Mouse (Mus musculus) forebrain, embryonic 11.5 days (tissue): ENCODE data around the gene Fgf4. TPM values are rescaled to one million over a fixed set of nuclear protein-coding genes. Genes with fewer than 3 reads are reported as not detected.

Experiments
- ATAC-seq: fragments of 200-750 bp; cut with Nextera tagmentation; replicated peaks from 2 replicates; pipeline ENCODE4 v1.8.0; 2017; ENCODE audit warnings: moderate TSS enrichment; ENCODE audit not compliant: low FRiP score
- DNase-seq: peaks from one replicate; pipeline ENCODE4 v3.0.0-alpha.2; 2017; ENCODE audit warnings: low spot score
- H3K27ac ChIP-seq: fragments of 300-500 bp; sonication (generic); 2 replicates; pipeline ENCODE4 v1.5.1; 2014; ENCODE audit warnings: low read depth, low read length
- H3K27me3 ChIP-seq: fragments of 300-500 bp; sonication (generic); 2 replicates; pipeline ENCODE4 v1.6.1; 2014; ENCODE audit warnings: mild to moderate bottlenecking, low read length, mixed read lengths; ENCODE audit not compliant: control insufficient read depth, insufficient read depth
- H3K36me3 ChIP-seq: fragments of 300-500 bp; sonication (generic); 2 replicates; pipeline ENCODE4 v1.6.1; 2014; ENCODE audit warnings: mild to moderate bottlenecking, low read length, moderate library complexity, mixed read lengths; ENCODE audit not compliant: control insufficient read depth, insufficient read depth
- H3K4me1 ChIP-seq: fragments of 300-500 bp; sonication (generic); replicated peaks from 2 replicates; pipeline ENCODE4 v1.6.1; 2014; ENCODE audit warnings: low read length, mixed read lengths; ENCODE audit not compliant: control insufficient read depth, insufficient read depth
- H3K4me2 ChIP-seq: fragments of 300-500 bp; sonication (generic); 2 replicates; pipeline ENCODE4 v1.6.1; 2014; ENCODE audit warnings: low read depth, mild to moderate bottlenecking, low read length, moderate library complexity, mixed read lengths; ENCODE audit not compliant: severe bottlenecking
- H3K4me3 ChIP-seq: fragments of 300-500 bp; sonication (generic); 2 replicates; pipeline ENCODE4 v1.5.1; 2014; ENCODE audit warnings: low read depth, low read length
- H3K9ac ChIP-seq: fragments of 300-500 bp; sonication (generic); 2 replicates; pipeline ENCODE4 v1.6.1; 2014; ENCODE audit warnings: low read length
- H3K9me3 ChIP-seq: fragments of 300-500 bp; sonication (generic); 2 replicates; pipeline ENCODE4 v1.6.1; 2016; ENCODE audit warnings: low read length, mixed read lengths; ENCODE audit not compliant: control insufficient read depth
- WGBS: fragments of 180-500 bp; shearing (Covaris S2); extraction: QIAGEN DNeasy Blood & Tissue Kit; methylation state at CpG from one replicate; pipeline ENCODE4 v1.1.7; 2014; 5-methylcytosine and 5-hydroxymethylcytosine counted together
- polyA plus RNA-seq: library from polyadenylated mRNA; unstranded; fragments of >200 nt; fragmentation: Nextera tagmentation; extraction: Ambion mirVana; gene quantifications from 2 replicates; pipeline ENCODE4 v1.2.1, GENCODE M21; 2014

Fgf4 gene
- polyA plus RNA-seq, 1 experiment from 2014 or later, result not detected

DNA sequence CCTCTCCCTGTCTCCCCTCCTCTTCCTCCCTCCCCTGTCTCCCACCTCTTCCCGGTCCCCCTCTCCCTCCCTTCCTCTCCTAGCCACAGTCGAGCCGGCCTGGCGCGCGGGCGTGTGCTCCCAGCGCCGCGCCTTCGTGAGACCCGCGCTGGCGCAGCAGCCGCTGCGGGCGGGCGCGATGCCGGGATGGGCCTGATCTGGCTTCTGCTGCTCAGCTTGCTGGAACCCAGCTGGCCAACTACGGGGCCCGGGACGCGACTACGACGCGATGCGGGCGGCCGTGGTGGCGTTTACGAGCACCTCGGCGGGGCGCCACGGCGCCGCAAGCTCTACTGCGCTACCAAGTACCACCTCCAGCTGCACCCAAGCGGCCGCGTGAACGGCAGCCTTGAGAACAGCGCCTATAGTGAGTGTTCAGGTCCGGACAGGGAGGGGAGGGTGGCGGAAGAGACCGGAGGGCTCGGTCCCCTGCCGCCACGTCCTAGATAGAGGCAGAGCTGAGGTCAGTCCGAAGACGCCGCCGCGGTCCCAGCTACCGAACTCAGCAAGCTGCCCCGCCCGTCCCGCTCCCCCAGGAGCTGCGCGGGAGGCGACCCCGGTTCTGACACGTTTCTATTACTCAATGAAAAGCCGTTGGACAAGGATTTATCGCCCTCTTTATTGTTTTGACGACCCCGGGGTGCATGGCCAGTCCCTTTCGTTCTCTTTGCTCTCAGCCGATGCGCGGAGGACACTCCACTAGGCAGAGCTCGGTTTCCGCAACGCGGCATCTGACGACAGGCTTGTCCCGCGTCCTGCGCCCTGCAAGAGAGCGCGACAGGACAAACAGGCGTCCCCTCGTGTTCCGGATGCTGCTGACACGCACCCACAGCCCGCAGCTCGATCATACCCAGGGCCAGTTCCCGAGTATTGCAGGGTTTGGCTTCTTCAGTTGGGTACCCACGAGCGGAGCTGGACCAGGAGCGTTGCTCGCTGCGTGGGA, 8.4 kb upstream of the Fgf4 start:
- peak; percentile 72 for DNase-seq
- Histone ChIP-seq H3K4me3 (peak overlapping the region; percentile 32), H3K27me3 (peaks cover 58% of the 10 kb centered on the region), H3K27ac (no peak overlapping the region), H3K4me2 (peak overlapping the region; percentile 47), H3K36me3 (no peaks in the 10 kb centered on the region), H3K4me1 (peaks cover 13% of the 10 kb centered on the region; the same call in 1 of the 2 replicates), H3K9ac (peak overlapping the region; percentile 2; the same call in 1 of the 2 replicates), H3K9me3 (no peaks in the 10 kb centered on the region)
- WGBS, result under 1% methylated on average over 93 of the region's 94 CpGs
- peak; percentile 48 for ATAC-seq

DNA sequence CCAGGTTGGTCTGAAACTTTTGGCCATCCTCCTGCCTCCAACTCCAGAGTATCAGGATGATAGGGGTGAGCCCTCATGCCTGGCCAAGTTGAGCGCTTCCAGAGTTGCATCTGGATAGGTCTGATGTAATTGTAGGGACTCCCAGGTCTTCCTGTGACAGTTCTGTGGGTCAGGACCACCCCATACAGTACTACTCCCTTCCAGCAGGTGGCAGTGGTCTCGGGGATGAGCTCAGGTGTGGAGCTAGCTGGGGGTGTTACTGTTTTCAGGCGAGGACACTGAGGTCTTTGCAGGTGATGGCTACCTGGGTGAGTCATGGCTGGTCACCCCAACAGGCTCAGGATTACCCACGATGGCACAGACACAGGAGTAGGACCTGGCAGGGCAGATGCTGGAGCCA, 1.0 kb upstream of the Fgf4 start:
- no peak overlapping the region for H3K4me2 ChIP-seq
- peak; percentile 67 for DNase-seq
- H3K4me3 ChIP-seq, result no peak overlapping the region
- H3K27me3 ChIP-seq, result peaks cover 6% of the 10 kb centered on the region
- no peaks in the 10 kb centered on the region for H3K4me1 ChIP-seq
- ATAC-seq, result no peak
- 26% methylated on average over 4 of the region's 4 CpGs for WGBS
- no peaks in the 10 kb centered on the region for H3K36me3 ChIP-seq
- H3K9me3 ChIP-seq, result no peaks in the 10 kb centered on the region
- no peak overlapping the region for H3K27ac ChIP-seq
- H3K9ac ChIP-seq, result no peak overlapping the region

- no peak overlapping the region for H3K4me3 ChIP-seq
- ATAC-seq (no peak), DNase-seq (no peak)
- H3K4me1 ChIP-seq, result no peaks in the 10 kb centered on the region
- no peaks in the 10 kb centered on the region for H3K27me3 ChIP-seq
- 61% methylated on average over 3 of the region's 3 CpGs for WGBS
- no peak overlapping the region for H3K27ac ChIP-seq
- H3K4me2 ChIP-seq, result no peak overlapping the region
- no peak overlapping the region for H3K9ac ChIP-seq
- no peaks in the 10 kb centered on the region for H3K9me3 ChIP-seq
- no peaks in the 10 kb centered on the region for H3K36me3 ChIP-seq
Observed at GRCm38 (mm10) chr7:144851321-144851720, 4.2 kb downstream of the Fgf4 start.

- no peak for DNase-seq
- no peak overlapping the region for H3K27ac ChIP-seq
- no peak overlapping the region for H3K4me3 ChIP-seq
- H3K9me3 ChIP-seq, result no peaks in the 10 kb centered on the region
- H3K9ac ChIP-seq, result no peak overlapping the region
- H3K36me3 ChIP-seq, result no peaks in the 10 kb centered on the region
- no peak for ATAC-seq
- 61% methylated on average over 3 of the region's 3 CpGs for WGBS
- H3K4me2 ChIP-seq, result no peak overlapping the region
- H3K4me1 ChIP-seq, result no peaks in the 10 kb centered on the region
- peaks cover 7% of the 10 kb centered on the region for H3K27me3 ChIP-seq
Observed at GRCm38 (mm10) chr7:144854966-144855365, 7.8 kb downstream of the Fgf4 start.

DNA sequence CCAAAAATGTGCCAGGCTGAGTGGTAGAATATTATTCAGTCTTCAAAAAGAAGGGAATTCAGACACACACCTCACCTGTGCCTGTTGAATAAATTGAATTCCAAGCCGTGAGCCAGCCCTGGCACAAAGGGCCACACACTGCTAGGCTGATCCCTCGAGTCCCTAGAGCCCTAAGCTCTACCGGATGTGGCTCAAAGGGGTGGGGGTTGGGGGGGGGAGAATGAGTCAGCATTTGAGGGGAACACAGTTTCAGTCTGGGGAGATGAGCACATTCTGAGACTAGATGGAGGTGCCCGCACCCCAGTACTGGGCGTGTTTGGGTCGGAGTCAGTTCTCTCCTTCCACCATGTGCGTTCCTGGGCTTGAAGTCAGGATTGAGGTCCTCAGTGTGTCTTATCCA, 10.0 kb downstream of the Fgf4 start:
- WGBS, result 85% methylated on average over 7 of the region's 7 CpGs
- Histone ChIP-seq H3K27me3 (peaks cover 29% of the 10 kb centered on the region), H3K36me3 (no peaks in the 10 kb centered on the region), H3K4me3 (no peak overlapping the region), H3K9me3 (no peaks in the 10 kb centered on the region), H3K4me2 (no peak overlapping the region), H3K27ac (no peak overlapping the region), H3K4me1 (peaks cover 8% of the 10 kb centered on the region; the same call in 1 of the 2 replicates), H3K9ac (no peak overlapping the region)
- ATAC-seq, result no peak
- no peak for DNase-seq

DNA sequence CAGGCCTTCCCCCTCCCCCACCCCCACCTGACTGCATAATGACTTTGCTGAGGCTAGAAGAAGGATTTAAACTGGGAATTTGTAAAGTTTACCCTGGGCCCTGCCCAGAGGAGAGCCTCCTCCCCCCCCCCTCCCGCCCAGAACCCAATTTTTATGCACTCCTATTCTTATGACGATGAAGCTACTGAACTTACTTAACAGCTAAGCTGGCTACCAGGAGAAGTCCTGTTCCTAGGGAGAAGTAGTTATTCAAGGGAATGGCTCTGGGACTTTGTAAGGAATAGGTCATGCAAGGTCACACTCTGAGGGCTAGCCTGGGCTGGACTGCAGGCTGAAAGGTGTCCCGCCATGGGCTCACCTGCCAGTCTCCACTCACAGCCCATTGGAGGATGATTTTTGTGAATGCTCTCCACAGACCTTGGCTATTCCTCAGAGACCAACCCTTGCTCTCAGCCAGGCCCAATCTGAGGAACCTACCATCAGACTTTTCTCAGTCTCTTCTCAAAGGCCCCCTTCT, 10.7 kb downstream of the Fgf4 start:
- H3K4me1 ChIP-seq, result peaks cover 8% of the 10 kb centered on the region; the same call in 1 of the 2 replicates
- no peak overlapping the region for H3K27ac ChIP-seq
- ATAC-seq (no peak), DNase-seq (no peak)
- no peak overlapping the region for H3K9ac ChIP-seq
- no peak overlapping the region for H3K4me3 ChIP-seq
- 78% methylated on average over 3 of the region's 3 CpGs for WGBS
- H3K4me2 ChIP-seq, result no peak overlapping the region
- H3K36me3 ChIP-seq, result no peaks in the 10 kb centered on the region
- peaks cover 35% of the 10 kb centered on the region for H3K27me3 ChIP-seq
- no peaks in the 10 kb centered on the region for H3K9me3 ChIP-seq

DNA sequence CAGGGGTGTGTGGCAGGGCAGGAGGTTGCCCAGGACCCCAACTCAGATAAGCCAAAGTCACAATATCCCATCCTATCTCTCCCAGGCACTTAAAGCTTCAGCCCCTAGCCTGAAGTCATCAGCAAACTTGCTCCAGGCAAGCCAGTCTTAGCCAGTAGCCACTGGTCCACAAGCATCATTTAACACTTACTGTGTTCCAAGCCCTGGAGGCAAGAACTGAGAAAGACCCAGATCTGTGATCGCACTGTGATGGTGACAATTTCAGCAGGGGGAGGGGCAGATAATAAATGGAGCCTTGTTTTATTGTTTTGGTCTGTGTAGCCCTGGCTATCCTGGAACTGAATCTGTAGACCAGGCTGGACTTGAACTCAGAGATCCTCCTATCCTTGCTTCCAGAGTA, 11.5 kb downstream of the Fgf4 start:
- no peak for DNase-seq
- peaks cover 43% of the 10 kb centered on the region for H3K27me3 ChIP-seq
- WGBS, result 75% methylated on average over 1 of the region's 1 CpGs

DNA sequence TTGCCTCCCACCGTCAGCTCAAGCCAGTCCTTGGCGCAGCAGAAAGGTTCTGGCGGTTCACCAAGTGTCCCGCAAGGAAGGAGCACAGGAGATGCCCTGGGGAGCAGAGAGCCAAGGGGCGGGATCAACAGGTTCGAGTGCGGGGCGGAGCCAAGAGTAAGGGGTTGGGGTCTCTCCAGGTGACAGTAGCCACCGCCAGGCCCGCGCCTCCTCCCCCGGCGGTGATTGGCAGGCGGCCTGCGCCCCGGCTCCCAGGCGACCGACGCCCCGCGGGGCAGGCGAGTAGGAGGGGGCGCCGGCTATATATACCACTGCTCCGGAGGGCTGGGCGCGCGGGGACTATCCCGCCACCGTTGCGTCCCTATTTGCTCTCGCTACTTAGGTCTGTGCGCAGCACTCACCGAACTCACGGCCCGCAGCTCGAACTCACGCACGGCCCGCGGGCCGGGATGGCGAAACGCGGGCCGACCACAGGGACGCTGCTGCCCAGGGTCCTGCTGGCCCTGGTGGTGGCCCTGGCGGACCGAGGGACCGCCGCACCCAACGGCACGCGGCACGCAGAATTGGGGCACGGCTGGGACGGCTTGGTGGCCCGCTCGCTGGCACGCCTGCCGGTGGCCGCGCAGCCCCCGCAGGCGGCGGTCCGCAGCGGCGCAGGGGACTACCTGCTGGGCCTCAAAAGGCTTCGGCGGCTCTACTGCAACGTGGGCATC, 14.0 kb downstream of the Fgf4 start:
- Histone ChIP-seq H3K4me2 (peak overlapping the region; percentile 32), H3K27ac (no peak overlapping the region), H3K4me1 (peaks cover 8% of the 10 kb centered on the region; the same call in 1 of the 2 replicates), H3K4me3 (peak overlapping the region; percentile 20), H3K9me3 (no peaks in the 10 kb centered on the region), H3K9ac (no peak overlapping the region), H3K36me3 (no peaks in the 10 kb centered on the region), H3K27me3 (peaks cover 63% of the 10 kb centered on the region)
- under 1% methylated on average over 72 of the region's 72 CpGs for WGBS
- DNase-seq (peak; percentile 65), ATAC-seq (no peak)

More for the DNA sequence above, 11.5 kb downstream of the Fgf4 start:
- peaks cover 8% of the 10 kb centered on the region; the same call in 1 of the 2 replicates for H3K4me1 ChIP-seq
- no peak for ATAC-seq
- H3K4me3 ChIP-seq, result no peak overlapping the region
- no peak overlapping the region for H3K9ac ChIP-seq
- H3K36me3 ChIP-seq, result no peaks in the 10 kb centered on the region
- H3K27ac ChIP-seq, result no peak overlapping the region
- no peaks in the 10 kb centered on the region for H3K9me3 ChIP-seq
- no peak overlapping the region for H3K4me2 ChIP-seq
